Mouse (Mus musculus) testis, adult 2 months (tissue): ENCODE data around the gene Shisa8.

ENCODE experiments used
- CTCF ChIP-seq: fragments of 200-500 bp; IDR thresholded peaks from 2 replicates; pipeline ENCODE4 v1.5.1; 2012; ENCODE audit warnings: low read depth, mild to moderate bottlenecking, inconsistent platforms, low read length, moderate library complexity; ENCODE audit not compliant: control insufficient read depth, insufficient read depth, insufficient replicate concordance
- POLR2A ChIP-seq: fragments of 200-500 bp; IDR thresholded peaks from 2 replicates; pipeline ENCODE4 v1.6.1; 2012; ENCODE audit warnings: low read depth, mild to moderate bottlenecking, inconsistent platforms, low read length, moderate library complexity; ENCODE audit not compliant: control insufficient read depth

- TF ChIP-seq CTCF (no peak), POLR2A (no peak)
These were observed 34.6 kb upstream of the Shisa8 start for GRCm38 (mm10) chr15:82247131-82247776.
